Mouse (Mus musculus): Measurements from ENCODE around the gene Ctdspl. TPM values are rescaled to one million over a fixed set of nuclear protein-coding genes. Genes with fewer than 3 reads are reported as not detected.

Gene Ctdspl
- total and polyA plus RNA-seq, 2 experiments from 2014 or later: 4.6 to 7.8 TPM

DNA sequence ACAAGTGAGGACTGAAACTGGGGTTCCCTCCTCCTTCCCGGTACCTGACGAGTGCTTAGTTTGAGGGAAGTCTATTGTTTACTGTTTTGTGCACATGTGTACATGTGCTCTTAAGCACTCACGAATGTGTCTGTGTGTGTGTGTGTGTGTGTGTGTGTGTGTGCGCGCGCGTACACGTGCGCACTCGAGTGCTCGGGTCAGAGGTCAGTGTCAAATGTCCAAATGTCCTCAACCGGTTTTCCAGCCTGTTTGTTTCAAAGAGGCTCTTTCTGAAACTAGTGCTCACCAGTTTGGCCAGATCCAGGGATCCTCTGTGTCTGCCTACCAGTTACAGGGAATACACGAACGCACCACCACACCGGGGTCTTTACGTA, 78.4 kb downstream of the Ctdspl start:
- 88% methylated on average over 16 of the region's 16 CpGs for WGBS
- no peaks in the 10 kb centered on the region for H3K4me1 ChIP-seq (ENCODE audit: insufficient read depth)
- no peak for ATAC-seq
- H3K9me3 ChIP-seq (ENCODE audit: low read length): no peaks in the 10 kb centered on the region
- H3K4me2 ChIP-seq (ENCODE audit: low read depth): no peak overlapping the region
- no peak overlapping the region for H3K9ac ChIP-seq
- H3K27me3 ChIP-seq (ENCODE audit: insufficient read depth, low read length): no peaks in the 10 kb centered on the region
- TF ChIP-seq CTCF (IDR thresholded peaks at IDR 0.05; ENCODE audit: low read depth): no peak
- H3K27ac ChIP-seq (ENCODE audit: low read depth, low read length): no peak overlapping the region
- DNase-seq: no peak
- H3K36me3 ChIP-seq (ENCODE audit: insufficient read depth): no peaks in the 10 kb centered on the region
- no peak overlapping the region for H3K4me3 ChIP-seq (ENCODE audit: low read depth, low read length)

DNA sequence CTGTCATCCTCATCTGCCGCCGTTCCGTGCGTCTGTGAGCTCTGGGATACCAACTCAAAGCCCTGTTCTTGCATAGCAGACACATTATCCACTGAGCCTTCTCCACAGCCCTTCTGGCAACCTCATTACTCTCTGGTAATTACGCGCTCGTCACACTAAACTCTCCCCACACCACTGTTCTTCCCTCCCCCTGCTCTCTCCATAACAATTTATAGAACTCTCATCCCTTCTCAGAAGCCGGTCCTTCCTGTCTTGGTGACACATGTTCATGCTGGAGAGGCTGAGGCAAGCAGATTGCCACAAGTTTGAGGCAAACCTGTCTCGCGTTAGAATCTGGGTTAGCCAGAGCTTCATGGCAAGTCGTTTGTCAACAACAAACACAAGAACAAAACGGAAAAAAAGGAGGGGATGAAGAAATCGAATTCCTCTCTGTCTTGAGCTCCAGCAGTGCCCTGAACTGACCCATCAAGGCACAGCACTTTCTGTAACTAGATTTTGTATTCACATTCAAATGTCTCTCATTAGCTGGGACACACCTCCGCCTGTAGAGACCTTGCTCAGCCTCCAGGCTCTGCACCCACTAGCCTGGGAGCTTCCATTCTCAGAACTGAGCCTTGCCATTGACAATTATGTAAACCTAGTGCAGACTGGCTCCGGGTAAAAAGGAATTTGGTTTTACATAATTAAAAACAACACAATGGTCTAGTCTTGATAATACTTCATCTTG, 79.2 kb downstream of the Ctdspl start:
- Histone ChIP-seq H3K27me3 (ENCODE audit: insufficient read depth, low read length) (no peaks in the 10 kb centered on the region), H3K4me3 (ENCODE audit: low read depth, low read length) (no peak overlapping the region), H3K9me3 (ENCODE audit: low read length) (no peaks in the 10 kb centered on the region), H3K9ac (no peak overlapping the region), H3K4me2 (ENCODE audit: low read depth) (no peak overlapping the region), H3K36me3 (ENCODE audit: insufficient read depth) (no peaks in the 10 kb centered on the region), H3K27ac (ENCODE audit: low read depth, low read length) (no peak overlapping the region), H3K4me1 (ENCODE audit: insufficient read depth) (no peaks in the 10 kb centered on the region)
- no peak for TF ChIP-seq CTCF (IDR thresholded peaks at IDR 0.05; ENCODE audit: low read depth)
- WGBS: 49% methylated on average over 15 of the region's 15 CpGs
- ATAC-seq (no peak), DNase-seq (no peak)

DNA sequence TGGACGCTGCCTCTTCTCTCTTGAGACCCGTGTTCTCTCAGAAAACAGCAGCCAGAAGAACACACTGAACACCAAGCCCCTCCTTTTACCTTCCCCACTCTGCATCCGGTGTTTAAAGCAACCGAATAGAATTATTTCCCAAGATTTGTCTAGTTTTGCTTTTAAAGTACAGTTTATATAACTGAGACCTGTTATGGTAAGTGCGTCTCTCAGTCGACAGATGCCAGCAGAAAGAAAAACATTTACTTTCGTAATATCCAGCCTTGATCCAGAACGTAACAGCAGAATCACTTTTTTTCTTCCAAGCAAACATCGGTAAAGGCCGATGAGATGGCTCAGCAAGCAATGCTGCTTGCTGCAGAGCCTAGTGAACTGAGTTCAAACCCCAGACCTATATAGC, 81.0 kb downstream of the Ctdspl start:
- TF ChIP-seq CTCF (IDR thresholded peaks at IDR 0.05; ENCODE audit: low read depth): no peak
- H3K9me3 ChIP-seq (ENCODE audit: low read length): no peaks in the 10 kb centered on the region
- H3K4me1 ChIP-seq (ENCODE audit: insufficient read depth): no peaks in the 10 kb centered on the region
- no peak overlapping the region for H3K4me3 ChIP-seq (ENCODE audit: low read depth, low read length)
- no peaks in the 10 kb centered on the region; the same call in 1 of the 2 replicates for H3K36me3 ChIP-seq (ENCODE audit: insufficient read depth)
- H3K4me2 ChIP-seq (ENCODE audit: low read depth): no peak overlapping the region
- ATAC-seq: no peak
- 86% methylated on average over 10 of the region's 10 CpGs for WGBS
- no peaks in the 10 kb centered on the region for H3K27me3 ChIP-seq (ENCODE audit: insufficient read depth, low read length)
- no peak overlapping the region for H3K9ac ChIP-seq
- DNase-seq: no peak
- H3K27ac ChIP-seq (ENCODE audit: low read depth, low read length): no peak overlapping the region

DNA sequence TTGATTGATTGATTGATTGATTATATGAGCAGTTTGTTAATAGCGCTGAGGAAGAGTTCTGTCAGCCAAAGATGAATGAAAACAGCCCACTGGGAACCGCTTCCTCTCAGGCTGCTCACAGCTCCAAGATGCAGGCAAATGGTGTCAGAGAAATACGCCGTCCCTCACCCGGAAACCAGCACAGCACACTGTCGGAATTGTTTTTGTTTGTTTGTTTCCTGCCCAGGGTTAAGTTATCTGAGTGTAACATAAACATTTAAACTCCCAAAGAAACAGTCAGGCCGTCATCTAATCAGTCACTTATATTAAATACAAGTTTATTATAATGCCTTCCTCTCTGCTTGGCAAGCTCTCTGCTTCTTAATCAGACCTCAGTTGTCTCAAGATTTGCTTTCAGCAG, 82.6 kb downstream of the Ctdspl start:
- ATAC-seq (no peak), DNase-seq (no peak)
- Histone ChIP-seq H3K27ac (ENCODE audit: low read depth, low read length) (no peak overlapping the region), H3K36me3 (ENCODE audit: insufficient read depth) (peaks cover 6% of the 10 kb centered on the region; the same call in 1 of the 2 replicates), H3K27me3 (ENCODE audit: insufficient read depth, low read length) (no peaks in the 10 kb centered on the region), H3K4me3 (ENCODE audit: low read depth, low read length) (no peak overlapping the region), H3K9me3 (ENCODE audit: low read length) (no peaks in the 10 kb centered on the region), H3K4me1 (ENCODE audit: insufficient read depth) (no peaks in the 10 kb centered on the region), H3K9ac (no peak overlapping the region), H3K4me2 (ENCODE audit: low read depth) (no peak overlapping the region)
- no peak for TF ChIP-seq CTCF (IDR thresholded peaks at IDR 0.05; ENCODE audit: low read depth)
- 57% methylated on average over 7 of the region's 7 CpGs for WGBS

DNA sequence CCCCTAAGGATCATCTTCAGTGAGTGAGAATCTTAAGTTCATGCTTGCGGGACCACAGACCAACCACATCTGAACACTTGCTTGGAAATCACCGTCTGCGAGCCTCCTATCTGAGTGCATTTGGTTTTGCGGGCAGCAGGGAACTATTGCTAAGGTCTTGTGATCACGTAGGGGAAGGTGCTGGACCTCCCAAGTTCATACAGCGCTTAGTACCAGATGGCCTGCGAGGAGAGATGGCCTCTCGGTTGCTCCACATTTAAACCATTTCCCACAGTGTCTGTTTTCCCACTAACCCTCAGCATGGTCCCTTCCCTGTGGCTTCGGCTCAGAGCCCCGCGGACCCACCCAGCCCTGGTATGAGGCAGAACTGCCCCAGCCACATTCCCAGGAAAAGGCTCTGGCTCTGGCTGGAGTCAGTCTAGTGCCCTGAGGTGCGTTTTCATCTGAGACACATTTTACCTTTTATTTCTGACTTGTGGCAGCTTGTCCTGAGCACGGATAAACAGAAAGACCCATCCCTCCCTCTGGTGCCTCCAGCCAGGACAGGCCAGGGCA, 84.0 kb downstream of the Ctdspl start:
- Histone ChIP-seq H3K27me3 (ENCODE audit: insufficient read depth, low read length) (no peaks in the 10 kb centered on the region), H3K9me3 (ENCODE audit: low read length) (no peaks in the 10 kb centered on the region), H3K4me2 (ENCODE audit: low read depth) (no peak overlapping the region), H3K36me3 (ENCODE audit: insufficient read depth) (peaks cover 6% of the 10 kb centered on the region; the same call in 1 of the 2 replicates), H3K4me1 (ENCODE audit: insufficient read depth) (no peaks in the 10 kb centered on the region), H3K27ac (ENCODE audit: low read depth, low read length) (no peak overlapping the region), H3K9ac (no peak overlapping the region), H3K4me3 (ENCODE audit: low read depth, low read length) (no peak overlapping the region)
- ATAC-seq (no peak), DNase-seq (no peak)
- WGBS: 92% methylated on average over 13 of the region's 13 CpGs
- TF ChIP-seq CTCF (IDR thresholded peaks at IDR 0.05; ENCODE audit: low read depth): no peak

DNA sequence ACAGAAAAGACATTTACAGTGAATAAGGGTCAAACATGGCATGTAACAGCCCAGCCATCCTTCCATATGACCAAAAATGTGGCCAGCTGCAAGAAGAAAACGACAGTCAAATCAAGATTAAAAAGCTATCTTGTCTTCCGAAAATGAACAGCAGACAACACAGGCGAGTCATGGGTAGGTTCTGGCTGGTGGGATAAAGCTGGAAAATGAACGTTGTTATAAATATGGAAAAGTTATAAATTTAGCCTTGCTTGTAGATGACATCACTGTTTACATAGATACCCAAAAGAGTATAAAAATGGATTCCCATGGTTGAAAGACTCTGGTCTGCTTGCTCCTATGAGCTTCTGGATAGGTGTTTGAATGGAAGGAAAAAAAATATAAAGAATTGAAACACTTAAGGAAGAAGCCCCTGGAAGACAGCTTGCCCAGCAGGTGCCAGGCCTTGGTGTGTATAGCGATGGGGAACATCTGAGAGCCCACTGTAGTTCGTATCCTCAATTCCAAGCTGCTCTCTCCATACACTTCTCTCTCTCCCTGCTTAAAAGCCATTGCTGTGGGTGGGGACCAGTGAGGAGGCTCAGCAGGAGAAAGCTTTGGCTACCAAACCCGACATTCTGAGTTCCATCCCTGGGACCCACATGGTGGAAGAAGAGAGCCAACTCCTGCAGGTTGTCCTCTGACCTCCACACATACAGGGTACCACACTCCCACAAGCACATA, 90.7 kb downstream of the Ctdspl start:
- H3K27ac ChIP-seq (ENCODE audit: low read depth, low read length): peak overlapping the region; percentile 62; the same call in 1 of the 2 replicates

DNA sequence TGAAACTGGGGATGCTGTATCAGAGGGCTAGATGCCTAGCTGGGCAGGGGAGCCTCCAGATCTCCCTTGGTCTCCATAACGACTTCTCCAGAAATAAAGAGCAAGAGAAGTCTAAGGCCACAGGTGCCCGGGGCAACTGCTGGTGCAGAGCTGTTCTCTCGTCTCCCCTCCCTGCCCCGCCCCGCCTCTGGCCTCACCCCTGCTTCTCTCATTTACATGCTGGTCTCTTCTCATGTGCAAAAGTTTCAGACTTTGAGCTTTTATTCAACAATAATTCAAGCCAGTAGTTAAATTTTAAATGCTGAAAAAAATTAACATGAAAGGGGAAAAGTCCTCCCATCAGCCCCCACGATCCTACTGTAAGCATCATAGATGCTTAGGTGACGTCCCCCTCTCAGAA, 95.5 kb downstream of the Ctdspl start:
- H3K4me2 ChIP-seq (ENCODE audit: low read depth): no peak overlapping the region
- WGBS: 71% methylated on average over 7 of the region's 7 CpGs
- no peaks in the 10 kb centered on the region for H3K4me1 ChIP-seq (ENCODE audit: insufficient read depth)
- H3K27me3 ChIP-seq (ENCODE audit: insufficient read depth, low read length): no peaks in the 10 kb centered on the region
- H3K36me3 ChIP-seq (ENCODE audit: insufficient read depth): peaks cover 11% of the 10 kb centered on the region; the same call in 1 of the 2 replicates
- no peak for TF ChIP-seq CTCF (IDR thresholded peaks at IDR 0.05; ENCODE audit: low read depth)
- H3K9ac ChIP-seq: no peak overlapping the region
- no peak overlapping the region for H3K4me3 ChIP-seq (ENCODE audit: low read depth, low read length)
- DNase-seq (no peak), ATAC-seq (no peak)
- no peaks in the 10 kb centered on the region for H3K9me3 ChIP-seq (ENCODE audit: low read length)
- no peak overlapping the region for H3K27ac ChIP-seq (ENCODE audit: low read depth, low read length)

More for the DNA sequence above, 90.7 kb downstream of the Ctdspl start:
- Histone ChIP-seq H3K4me1 (ENCODE audit: insufficient read depth) (no peaks in the 10 kb centered on the region), H3K9ac (no peak overlapping the region), H3K4me3 (ENCODE audit: low read depth, low read length) (no peak overlapping the region), H3K9me3 (ENCODE audit: low read length) (no peaks in the 10 kb centered on the region), H3K36me3 (ENCODE audit: insufficient read depth) (peaks cover 17% of the 10 kb centered on the region; the same call in 1 of the 2 replicates), H3K4me2 (ENCODE audit: low read depth) (no peak overlapping the region), H3K27me3 (ENCODE audit: insufficient read depth, low read length) (no peaks in the 10 kb centered on the region)
- peak; percentile 29 for DNase-seq
- peak; percentile 71 for ATAC-seq
- 63% methylated on average over 7 of the region's 7 CpGs for WGBS
- TF ChIP-seq CTCF (IDR thresholded peaks at IDR 0.05; ENCODE audit: low read depth): no peak

Measured in forebrain, postnatal 0 days (tissue).